Mouse (Mus musculus): ENCODE results near the gene Ssb.

DNA sequence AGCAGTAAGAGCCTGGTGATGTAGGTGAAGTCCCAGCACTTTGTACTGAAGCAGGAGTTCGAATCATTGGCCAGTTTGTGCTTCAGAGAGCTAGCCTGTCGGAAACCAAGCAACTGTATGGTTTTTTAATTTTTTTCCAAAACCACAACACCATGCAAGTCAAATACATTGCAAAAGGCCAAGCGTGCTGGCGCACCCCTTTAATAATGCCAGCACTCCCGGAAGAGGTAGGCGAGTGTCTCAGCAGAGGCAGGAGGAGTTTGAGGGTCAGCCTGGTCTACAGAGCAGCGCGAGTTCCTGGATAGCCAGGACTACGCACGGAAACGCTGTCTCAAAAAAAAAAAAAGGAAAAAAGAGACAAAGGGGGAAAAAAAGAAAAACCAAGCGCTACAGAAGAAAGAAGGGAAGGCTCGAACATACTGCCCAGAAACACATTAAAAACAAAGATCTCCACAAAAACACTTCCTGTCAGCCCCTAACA is 350 bp upstream of the Ssb start:
- no peak for TF ChIP-seq GATA1 (IDR thresholded peaks at IDR 0.05; ENCODE audit: borderline replicate concordance, low read length)
- no peak for TF ChIP-seq FLI1 (IDR thresholded peaks at IDR 0.05; ENCODE audit: low read length)

All from megakaryocyte, embryonic 14.5 days (primary cell).